Mouse (Mus musculus): ENCODE results near the gene Ky.

DNA sequence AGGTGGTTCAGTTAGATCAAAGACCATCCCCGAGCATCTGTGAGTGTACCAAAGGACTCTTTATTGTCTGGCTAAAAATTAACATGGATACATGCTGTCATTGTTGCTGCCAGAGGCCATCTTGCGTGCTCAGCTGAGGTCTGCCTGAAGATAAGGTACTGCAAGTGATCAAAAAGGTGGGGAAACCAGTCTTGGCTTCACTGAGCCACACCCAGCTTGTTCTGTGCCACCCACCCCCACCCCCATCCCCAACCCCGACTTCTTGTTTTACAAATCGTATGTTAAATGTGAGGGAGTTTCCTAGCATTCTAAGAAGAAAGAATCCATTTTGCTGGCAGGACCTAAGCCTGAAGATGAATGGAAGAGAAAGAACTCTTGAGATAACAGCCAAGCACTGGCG lies 39.8 kb upstream of the Ky start:
- TF ChIP-seq CTCF (IDR thresholded peaks at IDR 0.05; ENCODE audit: extremely low read depth, insufficient read depth, insufficient read length, insufficient replicate concordance) = no peak
- TF ChIP-seq POLR2A (IDR thresholded peaks at IDR 0.05; ENCODE audit: low read depth, low read length) = no peak

Measured in spleen, adult 2 months (tissue).